Mouse (Mus musculus): Measurements from ENCODE around the gene Tmem171. TPM values are rescaled to one million over a fixed set of nuclear protein-coding genes. Genes with fewer than 3 reads are reported as not detected.

Gene Tmem171
- polyA plus RNA-seq, 1 experiment from 2014 or later = 0.26 TPM

GRCm38 (mm10) chr13:98637145-98637544 lies 57.5 kb downstream of the Tmem171 start, which contains the start of gene Tmem174:
Tmem174 (minus strand) TSS chr13:98637410.
- Histone ChIP-seq H3K27me3 (replicated peaks; ENCODE audit: control insufficient read depth, insufficient read depth, low read length) (no peaks in the 10 kb centered on the region), H3K4me2 (ENCODE audit: low read length) (no peak within 1 kb of the TSS; the same call in 1 of the 2 replicates), H3K36me3 (ENCODE audit: control insufficient read depth, insufficient read depth, low read length) (no peaks in the 10 kb centered on the region), H3K4me3 (ENCODE audit: low read length) (no peak within 1 kb of the TSS), H3K27ac (ENCODE audit: low read depth, low read length) (no peak within 1 kb of the TSS), H3K9me3 (ENCODE audit: control insufficient read depth, low read length) (no peaks in the 10 kb centered on the region; the same call in 1 of the 2 replicates), H3K9ac (ENCODE audit: low read depth, low read length) (no peak within 1 kb of the TSS), H3K4me1 (ENCODE audit: control insufficient read depth, insufficient read depth, low read depth, low read length) (no peaks in the 10 kb centered on the region)
- WGBS = 89% methylated on average over 12 of the region's 12 CpGs
- no peak for ATAC-seq

- Histone ChIP-seq H3K4me2 (ENCODE audit: low read length) (no peak overlapping the region; the same call in 1 of the 2 replicates), H3K27me3 (replicated peaks; ENCODE audit: control insufficient read depth, insufficient read depth, low read length) (no peaks in the 10 kb centered on the region), H3K4me3 (ENCODE audit: low read length) (no peak overlapping the region), H3K36me3 (ENCODE audit: control insufficient read depth, insufficient read depth, low read length) (no peaks in the 10 kb centered on the region), H3K27ac (ENCODE audit: low read depth, low read length) (no peak overlapping the region), H3K4me1 (ENCODE audit: control insufficient read depth, insufficient read depth, low read depth, low read length) (no peaks in the 10 kb centered on the region), H3K9me3 (ENCODE audit: control insufficient read depth, low read length) (no peaks in the 10 kb centered on the region; the same call in 1 of the 2 replicates), H3K9ac (ENCODE audit: low read depth, low read length) (no peak overlapping the region)
- no peak for ATAC-seq
- WGBS = 74% methylated on average over 18 of the region's 18 CpGs
Observed at GRCm38 (mm10) chr13:98636571-98636970, 58.1 kb downstream of the Tmem171 start.

Other genes with a start within 250 kb of the Tmem171 start
- gene Gm10320, start 202.8 kb downstream of the Tmem171 start, polyA plus RNA-seq (2015; fragmentation: Nextera tagmentation; extraction: Ambion mirVana) = 1.0 and 1.3 TPM in 2 replicates
- gene Tmem174, start 57.4 kb downstream of the Tmem171 start, polyA plus RNA-seq (2015; fragmentation: Nextera tagmentation; extraction: Ambion mirVana) = 0.06 TPM in 1 of 2 replicates, not detected in the other
- 21.2 and 24.7 TPM in 2 replicates for gene Fcho2, start 120.6 kb upstream of the Tmem171 start, polyA plus RNA-seq (2015; fragmentation: Nextera tagmentation; extraction: Ambion mirVana)
- 36.2 and 41.4 TPM in 2 replicates for gene Tnpo1, start 231.6 kb upstream of the Tmem171 start, polyA plus RNA-seq (2015; fragmentation: Nextera tagmentation; extraction: Ambion mirVana)

Data from hindbrain, embryonic 16.5 days (tissue).